ENCODE assay signal across 24 mouse cellular contexts in genomic region chr17:24005049-24005448, GRCm38 (mm10). TPM values are rescaled to one million over a fixed set of nuclear protein-coding genes. Genes with fewer than 3 reads are reported as not detected.
"Had no signal": no experiment of that assay in that cellular context is flagged by ENCODE, and none has a peak within 500 bp of the region (broad histone marks: within the 10 kb centered on the region; RNA-seq: fewer than 3 reads in every experiment).

No protein-coding gene starts in this region.

- DNase-seq: retina, postnatal 1 day; right cerebral cortex, adult 18-20 months; right cerebral cortex, postnatal 14 days; right cerebral cortex, postnatal 25 days; right cerebral cortex, postnatal 4 days; spleen, adult 18-20 months; thymus, adult 18-20 months; thymus, adult 2 months; thymus, postnatal 14 days; thymus, postnatal 25 days; thymus, postnatal 36 days; thymus, postnatal 4 days had no signal

RNA-seq across cellular contexts. Expression of gene Prss22, which starts 7.1 kb away (rescaled TPM):
- polyA plus RNA-seq: neural tube, embryonic 13.5 days; neural tube, embryonic 14.5 days; neural tube, embryonic 15.5 days; testis, adult 2 months had no signal

RNA-seq across cellular contexts. Expression of gene Prss30, which starts 24.7 kb away (rescaled TPM):
- polyA plus RNA-seq: neural tube, embryonic 12.5 days; neural tube, embryonic 13.5 days; neural tube, embryonic 15.5 days; stomach, embryonic 14.5 days; testis, adult 2 months had no signal

RNA-seq across cellular contexts. Expression of gene Prss27, which starts 32.9 kb away (rescaled TPM):
- polyA plus RNA-seq: spleen, adult 2 months; testis, adult 2 months had no signal

RNA-seq across cellular contexts. Expression of gene Sbpl, which starts 50.0 kb away (rescaled TPM):
- polyA plus RNA-seq: neural tube, embryonic 12.5 days; neural tube, embryonic 13.5 days; neural tube, embryonic 14.5 days; neural tube, embryonic 15.5 days; small intestine, adult 2 months; spleen, adult 2 months; stomach, embryonic 14.5 days; stomach, embryonic 15.5 days; stomach, embryonic 16.5 days; stomach, postnatal 0 days; testis, adult 2 months; urinary bladder, adult 2 months had no signal
